Mouse (Mus musculus) layer of hippocampus, adult 9-10 months (tissue): ENCODE measurements around the gene Gm9733.
"Not testable (repeated sequence)": the region's sequence is repeated elsewhere in the genome, so short reads cannot be mapped to it uniquely, and the experiment has no call there.

ENCODE experiments used
- DNase-seq: peaks from one replicate; pipeline ENCODE4 v3.0.0; 2022; ENCODE audit warnings: low spot score

Gm9733 gene

DNA sequence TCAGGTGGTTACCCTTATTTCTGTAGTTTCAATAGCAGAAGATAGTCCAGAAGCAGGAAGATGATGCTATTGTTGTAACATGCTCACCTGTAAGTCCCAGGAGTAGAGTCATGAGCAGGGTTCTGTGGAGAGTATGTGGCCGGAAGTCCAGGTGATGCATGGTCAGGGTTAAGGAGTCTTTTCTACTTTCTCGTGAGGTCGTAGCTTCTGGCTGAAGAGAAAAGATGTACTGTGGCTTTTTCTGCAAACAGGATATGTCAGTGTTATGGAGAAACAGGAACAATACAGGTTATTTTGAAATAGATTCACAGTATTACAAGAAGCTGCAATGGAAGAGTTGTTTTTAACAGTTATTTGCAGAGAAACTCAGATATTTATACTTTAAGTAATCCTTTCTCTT, at the start of gene Gm9733:
TSS of gene Gm9733 (minus strand) at position 240 of the 400 bp plus-strand sequence.
- DNase-seq: no peak

DNA sequence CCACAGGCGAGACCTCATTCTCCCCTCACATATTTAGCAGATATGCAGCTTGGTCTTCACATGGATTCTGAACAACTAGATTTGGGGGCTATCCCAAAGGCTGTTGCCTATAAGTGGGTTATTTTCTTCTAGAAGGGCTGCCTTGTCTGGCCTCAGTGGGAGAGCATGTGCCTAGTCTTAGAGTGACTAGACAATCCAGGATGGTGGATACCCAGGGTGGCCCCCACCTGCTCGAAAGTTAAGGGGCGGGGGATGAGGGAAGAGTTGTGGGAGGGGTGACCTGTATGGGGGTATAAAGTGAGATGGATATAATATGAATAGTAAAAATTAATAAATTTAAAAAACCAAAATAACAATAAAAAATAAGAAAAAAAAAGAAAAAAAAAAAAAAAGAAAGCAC, 23.6 kb upstream of the Gm9733 start:
- DNase-seq: not testable (repeated sequence)

DNA sequence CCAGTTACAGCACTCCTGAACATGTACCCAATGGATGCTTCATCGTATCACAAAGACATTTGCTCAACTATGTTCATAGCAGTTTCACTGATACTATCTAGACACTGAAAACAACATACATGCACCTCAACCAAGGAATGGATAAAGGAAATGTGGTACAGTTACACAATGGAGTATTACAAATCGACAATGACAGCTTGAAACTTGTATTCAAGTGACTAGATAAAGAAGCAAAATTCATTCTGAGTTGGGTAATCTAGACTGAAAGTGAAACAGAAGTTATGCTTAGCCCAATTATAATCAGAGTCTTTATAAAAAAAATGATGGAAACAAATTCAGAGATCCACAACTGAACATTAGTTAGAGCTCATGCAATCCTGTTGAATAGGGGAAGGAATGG, 18.2 kb upstream of the Gm9733 start:
- DNase-seq: not testable (repeated sequence)

DNA sequence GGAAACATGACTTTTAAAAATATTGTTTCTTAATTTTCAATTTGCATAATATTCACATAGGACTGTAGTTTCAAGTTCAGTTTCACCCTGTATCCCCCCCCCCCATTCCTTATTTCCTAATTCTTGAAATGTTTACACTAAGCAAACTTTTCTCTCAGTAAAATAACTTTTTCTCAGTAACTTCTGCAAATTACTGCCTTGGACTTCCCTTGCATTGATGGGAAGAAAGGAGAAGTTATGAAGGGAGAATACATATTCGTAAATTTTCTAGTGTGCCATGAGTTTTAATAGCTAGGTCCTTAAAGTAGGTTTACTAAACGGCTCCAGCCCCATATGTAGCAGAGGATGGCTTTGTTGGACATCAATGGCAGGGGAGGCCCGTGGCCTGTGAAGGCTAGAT, 13.5 kb upstream of the Gm9733 start:
- not testable (repeated sequence) for DNase-seq

DNA sequence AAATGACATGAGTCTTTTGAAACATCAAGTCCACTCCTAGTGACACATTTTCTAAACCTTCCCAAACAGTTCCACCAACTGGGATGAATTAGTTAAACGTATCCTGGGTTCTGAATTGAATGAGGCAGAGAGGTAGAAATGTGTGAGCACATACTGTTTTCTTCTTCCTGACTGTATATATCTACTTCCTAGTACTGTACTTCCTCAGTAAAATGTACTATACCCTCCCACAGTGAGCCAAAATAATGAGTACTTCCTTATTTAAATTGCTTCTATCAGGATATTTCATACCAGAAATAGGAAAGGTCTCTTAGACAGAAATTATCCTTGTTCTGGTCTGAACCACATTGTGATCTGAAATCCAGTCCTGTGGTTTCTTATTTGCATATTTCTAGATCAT, 8.2 kb upstream of the Gm9733 start:
- no peak for DNase-seq

DNA sequence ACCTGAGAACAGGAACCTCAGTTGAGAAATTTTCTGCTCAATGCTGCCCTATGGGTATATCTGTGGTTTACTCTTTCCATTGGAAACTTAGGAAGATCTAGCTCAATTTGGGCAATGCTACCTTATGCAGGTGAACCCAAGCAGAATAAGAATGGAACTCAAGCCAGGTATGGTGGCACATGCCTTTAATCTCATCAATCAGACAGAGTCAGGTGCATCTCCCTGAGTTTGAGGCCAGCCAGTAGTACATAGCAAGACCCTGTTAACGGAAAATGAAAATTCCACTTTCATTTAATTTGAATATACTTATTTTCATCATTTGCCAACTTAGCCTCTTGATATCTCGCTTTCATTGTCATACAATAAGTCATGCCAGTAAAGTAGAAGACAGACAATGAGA, 2.1 kb upstream of the Gm9733 start:
- no peak for DNase-seq

DNA sequence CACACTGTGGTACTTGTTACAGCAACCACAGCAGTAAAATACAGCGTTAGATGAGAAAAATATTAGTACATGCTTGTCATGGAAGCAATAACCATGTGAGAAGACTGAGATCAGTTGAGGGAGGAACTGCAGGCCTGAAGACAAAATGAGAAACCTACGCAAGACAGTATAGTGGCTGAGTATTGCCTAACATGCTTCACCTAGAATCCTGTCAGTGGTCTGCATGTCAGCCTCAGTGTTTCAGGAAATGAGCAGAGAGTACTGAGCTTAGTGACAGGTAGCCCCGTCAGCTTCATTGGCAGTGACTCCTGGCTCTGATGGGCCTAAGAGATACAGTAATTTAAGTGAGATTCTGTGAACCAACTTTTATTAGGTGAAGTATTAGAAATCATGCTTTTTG, 557 bp downstream of the Gm9733 start:
- no peak for DNase-seq

DNA sequence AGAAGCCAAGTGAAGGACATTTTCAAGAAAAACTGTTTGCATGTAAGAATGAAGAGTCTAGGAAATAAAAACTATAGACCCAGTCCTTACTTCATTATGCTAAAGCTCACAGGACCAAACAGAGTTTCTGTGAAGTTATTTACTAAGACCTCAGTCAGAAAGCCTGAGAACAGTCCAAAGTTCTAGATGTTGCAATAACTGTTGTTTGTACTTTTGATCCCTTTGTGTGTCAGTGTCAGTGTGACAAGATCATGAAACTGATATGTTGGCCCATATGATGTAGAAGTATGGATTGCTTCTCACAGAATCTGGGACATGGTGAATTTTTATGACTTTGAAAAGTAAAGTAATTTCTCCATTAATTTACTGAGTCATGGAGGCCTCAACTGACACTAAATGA, 2.6 kb downstream of the Gm9733 start:
- DNase-seq: no peak

DNA sequence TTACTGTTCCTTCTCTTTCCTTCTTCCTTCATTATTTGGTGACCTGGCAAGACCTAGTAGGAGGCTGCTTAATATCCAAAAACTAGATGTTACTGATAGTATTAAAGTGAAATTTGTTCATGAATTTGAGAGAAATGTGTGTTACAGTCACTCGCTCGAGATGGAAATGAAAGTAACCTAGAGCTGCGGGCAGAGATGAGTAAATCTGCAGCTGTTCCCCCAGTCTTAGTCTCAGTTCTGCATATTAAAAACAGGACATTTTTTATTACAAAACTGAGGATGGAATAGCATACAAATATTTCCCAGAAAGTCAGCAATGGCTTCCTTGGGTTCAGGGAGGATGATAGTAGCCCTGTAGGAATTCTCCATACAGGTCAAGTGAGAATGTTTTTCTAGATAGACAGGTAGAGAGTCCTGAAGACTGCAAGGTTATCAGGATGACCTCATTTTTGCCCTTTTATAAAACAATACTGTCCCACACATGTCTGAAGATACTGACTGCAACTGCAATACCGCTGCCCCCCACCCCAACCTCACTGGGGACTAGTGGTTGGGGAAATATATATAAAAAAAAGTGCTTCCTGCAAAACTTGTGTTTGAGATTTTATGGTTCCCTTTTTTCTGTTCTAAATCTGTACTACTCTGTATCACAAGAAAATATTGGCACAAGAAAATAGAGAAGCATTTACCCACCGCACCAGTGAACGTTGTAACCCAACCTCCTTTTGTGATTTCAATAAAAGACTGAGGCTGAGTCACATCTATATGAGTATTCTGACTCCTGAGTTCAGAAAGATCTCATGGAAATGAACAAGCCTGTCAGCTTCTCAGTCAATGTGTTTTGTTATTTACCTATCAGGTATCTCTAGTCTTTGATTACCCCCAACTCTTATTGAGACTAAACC, 47.4 kb downstream of the Gm9733 start:
- DNase-seq: no peak

DNA sequence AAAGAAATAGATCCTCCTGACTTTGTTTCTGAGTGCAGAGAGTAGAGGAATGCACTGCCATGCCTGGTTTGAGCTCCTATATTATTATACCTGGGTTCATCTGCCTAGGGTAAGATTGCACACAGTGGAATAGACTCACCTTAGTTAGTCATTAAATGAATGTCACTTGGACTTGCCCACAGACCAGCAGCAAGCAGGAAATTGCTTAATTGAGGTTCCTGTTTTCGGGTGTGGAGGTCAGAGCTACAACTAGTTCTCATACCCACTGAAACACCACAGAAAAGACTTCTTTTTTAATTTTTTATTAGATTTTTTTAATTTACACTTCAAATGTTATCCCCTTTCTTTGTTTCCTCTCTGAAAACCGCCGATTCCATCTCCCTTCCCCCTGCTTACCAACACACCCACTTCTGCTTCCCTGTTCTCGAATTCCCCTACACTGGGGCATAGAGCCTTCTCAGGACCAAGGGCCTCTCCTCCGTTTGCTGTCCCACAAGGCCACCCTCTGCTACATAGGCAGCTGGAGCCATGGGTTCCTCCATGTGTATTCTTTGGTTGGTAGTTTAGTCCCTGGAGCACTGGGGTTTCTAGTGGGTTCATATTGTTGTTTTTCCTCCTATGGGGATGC, 56.1 kb downstream of the Gm9733 start:
- DNase-seq: no peak

DNA sequence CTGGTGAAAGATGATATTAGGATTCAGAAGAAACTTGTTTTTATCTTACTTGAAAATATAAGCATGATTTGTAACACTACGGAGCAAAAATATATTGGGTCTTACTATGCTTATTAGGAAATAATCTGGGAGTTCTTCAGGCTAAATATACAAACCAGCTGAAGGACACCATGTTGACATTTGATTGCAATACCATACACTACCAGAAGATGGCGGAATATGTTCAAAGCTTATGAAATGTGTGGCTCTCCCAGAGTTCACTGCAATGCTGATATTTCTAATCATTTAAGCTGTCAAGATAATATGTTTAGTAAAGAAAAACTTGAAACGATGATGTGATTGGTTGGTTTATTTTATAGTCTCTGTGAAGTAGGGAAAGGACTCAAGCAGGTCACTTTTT, 67.7 kb downstream of the Gm9733 start:
- DNase-seq: peak; percentile 58

DNA sequence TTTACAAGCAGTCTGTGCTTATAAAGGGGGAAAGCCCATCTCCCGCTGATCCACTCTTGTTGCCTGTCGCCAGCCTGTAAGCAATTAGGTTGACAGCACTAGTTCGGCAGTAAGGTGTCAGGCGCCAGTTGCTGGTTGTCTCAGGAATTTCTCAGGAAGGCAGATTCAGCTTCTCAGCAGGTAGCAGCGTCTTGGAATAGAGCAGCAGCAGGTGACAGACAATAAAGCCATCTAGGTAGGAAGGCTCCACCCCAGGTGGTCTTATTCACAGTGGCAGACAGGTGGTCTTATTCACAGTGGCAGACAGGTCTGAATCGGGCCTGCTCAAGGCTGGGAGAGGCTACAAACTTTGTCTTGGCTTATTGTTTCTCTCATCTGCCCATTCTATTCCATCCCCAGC, 76.4 kb downstream of the Gm9733 start:
- no peak for DNase-seq
